Mouse (Mus musculus) spleen, postnatal 36 days (tissue): ENCODE results near the gene Dao.

Experiments used
- DNase-seq, 2 experiments: peaks; one replicate each; pipeline ENCODE4 v3.0.0; 2022; ENCODE audit warnings: low spot score in 2 of 2, mixed read lengths in 1 of 2

The Dao gene

GRCm38 (mm10) chr5:114003542-114003941 lies at the start of gene Dao:
Gene Dao, plus strand, starts transcription at chr5:114003703.
- no peak for DNase-seq

- DNase-seq = peak; percentile 57 to 70
Measured at GRCm38 (mm10) chr5:113954421-113954820, 49.1 kb upstream of the Dao start.

GRCm38 (mm10) chr5:113955281-113955680 lies 48.2 kb upstream of the Dao start:
- DNase-seq = no peak

- DNase-seq = no peak
Measured at GRCm38 (mm10) chr5:113955691-113956090, 47.8 kb upstream of the Dao start.

- DNase-seq = peak; percentile 74 to 83
Measured at GRCm38 (mm10) chr5:113956510-113956909, 47.0 kb upstream of the Dao start.

GRCm38 (mm10) chr5:113959039-113959438 lies 44.5 kb upstream of the Dao start:
- no peak for DNase-seq

- DNase-seq = no peak
Measured at GRCm38 (mm10) chr5:113960416-113960815, 43.1 kb upstream of the Dao start.

GRCm38 (mm10) chr5:113961776-113962175 lies 41.7 kb upstream of the Dao start:
- DNase-seq = no peak

GRCm38 (mm10) chr5:113964972-113965371 lies 38.5 kb upstream of the Dao start:
- DNase-seq = no peak

GRCm38 (mm10) chr5:113965659-113966185 lies 37.8 kb upstream of the Dao start:
- DNase-seq = no peak

- DNase-seq = no peak
Measured at GRCm38 (mm10) chr5:113966452-113967150, 36.9 kb upstream of the Dao start.

GRCm38 (mm10) chr5:113968371-113968770 lies 35.1 kb upstream of the Dao start:
- no peak for DNase-seq

GRCm38 (mm10) chr5:113971434-113971960 lies 32.0 kb upstream of the Dao start:
- no peak for DNase-seq

- DNase-seq = peak in 1 of 2 experiments; percentile 56
Measured at GRCm38 (mm10) chr5:113972589-113973515, 30.7 kb upstream of the Dao start.

- no peak for DNase-seq
Measured at GRCm38 (mm10) chr5:113973790-113974189, 29.7 kb upstream of the Dao start.

GRCm38 (mm10) chr5:113974576-113974975 lies 28.9 kb upstream of the Dao start:
- DNase-seq = no peak

GRCm38 (mm10) chr5:113975538-113976215 lies 27.8 kb upstream of the Dao start:
- DNase-seq = peak in 1 of 2 experiments; percentile 41

- DNase-seq = no peak
Measured at GRCm38 (mm10) chr5:113976597-113976996, 26.9 kb upstream of the Dao start.

- DNase-seq = peak; percentile 34 to 52
Measured at GRCm38 (mm10) chr5:113977309-113977708, 26.2 kb upstream of the Dao start.

- DNase-seq = peak in 1 of 2 experiments; percentile 42
Measured at GRCm38 (mm10) chr5:113980511-113980910, 23.0 kb upstream of the Dao start.

GRCm38 (mm10) chr5:113981171-113981570 lies 22.3 kb upstream of the Dao start:
- no peak for DNase-seq

GRCm38 (mm10) chr5:113981843-113982242 lies 21.7 kb upstream of the Dao start:
- DNase-seq = no peak
